Mouse (Mus musculus): ENCODE results near the gene Fut8. TPM values are rescaled to one million over a fixed set of nuclear protein-coding genes. Genes with fewer than 3 reads are reported as not detected.

Gene Fut8
- polyA plus RNA-seq, 1 experiment from 2014 or later: 49.3 TPM

GRCm38 (mm10) chr12:77203136-77203535 lies 34.8 kb upstream of the Fut8 start:
- Histone ChIP-seq H3K4me2 (no peak overlapping the region), H3K4me1 (replicated peaks) (no peaks in the 10 kb centered on the region), H3K36me3 (no peaks in the 10 kb centered on the region), H3K9me3 (no peaks in the 10 kb centered on the region), H3K27me3 (no peaks in the 10 kb centered on the region), H3K4me3 (no peak overlapping the region), H3K27ac (no peak overlapping the region), H3K9ac (no peak overlapping the region)
- ATAC-seq (ENCODE audit: low FRiP score): no peak
- 93% methylated on average over 4 of the region's 4 CpGs for WGBS

GRCm38 (mm10) chr12:77206852-77207251 lies 31.1 kb upstream of the Fut8 start:
- Histone ChIP-seq H3K27ac (no peak overlapping the region), H3K36me3 (no peaks in the 10 kb centered on the region), H3K9me3 (no peaks in the 10 kb centered on the region), H3K27me3 (no peaks in the 10 kb centered on the region), H3K9ac (no peak overlapping the region), H3K4me1 (replicated peaks) (no peaks in the 10 kb centered on the region), H3K4me3 (no peak overlapping the region), H3K4me2 (no peak overlapping the region)
- ATAC-seq (ENCODE audit: low FRiP score): no peak
- 91% methylated on average over 5 of the region's 5 CpGs for WGBS

- H3K4me1 ChIP-seq (replicated peaks): no peaks in the 10 kb centered on the region
- H3K4me2 ChIP-seq: no peak overlapping the region
- ATAC-seq (ENCODE audit: low FRiP score): no peak
- no peak overlapping the region for H3K27ac ChIP-seq
- no peak overlapping the region for H3K9ac ChIP-seq
- no peak overlapping the region for H3K4me3 ChIP-seq
- H3K9me3 ChIP-seq: no peaks in the 10 kb centered on the region
- H3K27me3 ChIP-seq: no peaks in the 10 kb centered on the region
- WGBS: 99% methylated on average over 2 of the region's 2 CpGs
- no peaks in the 10 kb centered on the region for H3K36me3 ChIP-seq
These were observed 29.9 kb upstream of the Fut8 start for GRCm38 (mm10) chr12:77208056-77208455.

- H3K9ac ChIP-seq: no peak overlapping the region
- no peak overlapping the region for H3K27ac ChIP-seq
- WGBS: 81% methylated on average over 5 of the region's 5 CpGs
- no peaks in the 10 kb centered on the region for H3K27me3 ChIP-seq
- no peaks in the 10 kb centered on the region for H3K4me1 ChIP-seq (replicated peaks)
- H3K4me3 ChIP-seq: no peak overlapping the region
- H3K36me3 ChIP-seq: no peaks in the 10 kb centered on the region
- H3K4me2 ChIP-seq: no peak overlapping the region
- ATAC-seq (ENCODE audit: low FRiP score): no peak
- no peaks in the 10 kb centered on the region for H3K9me3 ChIP-seq
These were observed 29.2 kb upstream of the Fut8 start for GRCm38 (mm10) chr12:77208576-77209180.

- ATAC-seq (ENCODE audit: low FRiP score): no peak
- no peaks in the 10 kb centered on the region for H3K27me3 ChIP-seq
- 92% methylated on average over 7 of the region's 7 CpGs for WGBS
- H3K27ac ChIP-seq: no peak overlapping the region
- no peak overlapping the region for H3K4me2 ChIP-seq
- no peaks in the 10 kb centered on the region for H3K9me3 ChIP-seq
- no peaks in the 10 kb centered on the region for H3K36me3 ChIP-seq
- H3K9ac ChIP-seq: no peak overlapping the region
- H3K4me3 ChIP-seq: no peak overlapping the region
- no peaks in the 10 kb centered on the region for H3K4me1 ChIP-seq (replicated peaks)
These were observed 26.2 kb upstream of the Fut8 start for GRCm38 (mm10) chr12:77211695-77212208.

- WGBS: 87% methylated on average over 6 of the region's 6 CpGs
- no peak overlapping the region for H3K4me3 ChIP-seq
- ATAC-seq (ENCODE audit: low FRiP score): no peak
- no peaks in the 10 kb centered on the region for H3K4me1 ChIP-seq (replicated peaks)
- no peaks in the 10 kb centered on the region for H3K27me3 ChIP-seq
- no peak overlapping the region for H3K27ac ChIP-seq
- no peak overlapping the region for H3K9ac ChIP-seq
- H3K36me3 ChIP-seq: no peaks in the 10 kb centered on the region
- H3K4me2 ChIP-seq: no peak overlapping the region
- no peaks in the 10 kb centered on the region for H3K9me3 ChIP-seq
These were observed 23.9 kb upstream of the Fut8 start for GRCm38 (mm10) chr12:77213896-77214564.

GRCm38 (mm10) chr12:77214565-77214909 lies 23.4 kb upstream of the Fut8 start:
- no peaks in the 10 kb centered on the region for H3K36me3 ChIP-seq
- H3K4me3 ChIP-seq: no peak overlapping the region
- H3K9ac ChIP-seq: no peak overlapping the region
- no peaks in the 10 kb centered on the region for H3K4me1 ChIP-seq (replicated peaks)
- 89% methylated on average over 3 of the region's 3 CpGs for WGBS
- H3K9me3 ChIP-seq: no peaks in the 10 kb centered on the region
- no peak for ATAC-seq (ENCODE audit: low FRiP score)
- H3K27me3 ChIP-seq: no peaks in the 10 kb centered on the region
- no peak overlapping the region for H3K4me2 ChIP-seq
- no peak overlapping the region for H3K27ac ChIP-seq

DNA sequence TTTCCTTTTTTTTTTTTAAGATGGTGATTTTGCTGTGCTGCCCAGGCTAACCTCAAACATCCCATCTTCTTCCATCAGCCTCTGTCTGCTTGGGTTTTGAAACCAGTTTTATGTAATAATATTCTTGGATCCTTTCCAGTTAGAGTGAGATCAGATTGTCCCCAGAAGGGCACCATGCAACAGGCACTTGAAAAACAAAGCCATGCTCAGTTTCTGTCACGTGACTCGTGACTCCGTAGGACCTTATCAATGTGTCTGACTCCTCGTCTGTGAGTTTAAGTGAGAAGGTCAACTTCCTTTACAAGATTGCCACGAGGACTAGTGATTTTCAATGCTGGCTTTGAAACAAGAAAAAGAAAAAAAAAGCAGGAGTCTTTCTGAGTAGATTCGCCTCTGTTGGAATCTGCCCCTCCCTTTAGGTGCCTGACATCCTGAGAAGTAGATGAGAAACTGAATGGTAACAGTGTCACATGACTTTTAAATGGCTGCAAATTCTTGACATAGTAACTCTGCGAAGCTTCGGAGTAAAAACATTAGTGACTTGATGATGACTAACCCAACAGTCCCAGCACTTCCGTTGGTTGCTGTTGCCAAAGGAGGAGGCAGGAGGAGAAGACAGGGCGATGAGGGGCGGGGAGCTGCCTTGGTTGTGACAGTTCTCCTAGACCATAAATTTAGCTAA lies 21.3 kb upstream of the Fut8 start:
- no peak overlapping the region for H3K9ac ChIP-seq
- 74% methylated on average over 11 of the region's 11 CpGs for WGBS
- no peaks in the 10 kb centered on the region for H3K9me3 ChIP-seq
- H3K27me3 ChIP-seq: no peaks in the 10 kb centered on the region
- no peak overlapping the region for H3K4me3 ChIP-seq
- no peak for ATAC-seq (ENCODE audit: low FRiP score)
- H3K4me2 ChIP-seq: no peak overlapping the region
- H3K36me3 ChIP-seq: no peaks in the 10 kb centered on the region
- no peak overlapping the region for H3K27ac ChIP-seq
- no peaks in the 10 kb centered on the region for H3K4me1 ChIP-seq (replicated peaks)

- WGBS: 81% methylated on average over 5 of the region's 5 CpGs
These were observed 17.3 kb upstream of the Fut8 start for GRCm38 (mm10) chr12:77220616-77221015.

GRCm38 (mm10) chr12:77222272-77222874 lies 15.6 kb upstream of the Fut8 start:
- Histone ChIP-seq H3K4me3 (no peak overlapping the region), H3K9me3 (no peaks in the 10 kb centered on the region), H3K36me3 (no peaks in the 10 kb centered on the region), H3K27ac (no peak overlapping the region), H3K9ac (no peak overlapping the region), H3K4me1 (replicated peaks) (no peaks in the 10 kb centered on the region), H3K27me3 (no peaks in the 10 kb centered on the region), H3K4me2 (no peak overlapping the region)
- 90% methylated on average over 6 of the region's 6 CpGs for WGBS
- ATAC-seq (ENCODE audit: low FRiP score): no peak

More at GRCm38 (mm10) chr12:77220616-77221015, 17.3 kb upstream of the Fut8 start:
- Histone ChIP-seq H3K27ac (no peak overlapping the region), H3K36me3 (no peaks in the 10 kb centered on the region), H3K9ac (no peak overlapping the region), H3K4me3 (no peak overlapping the region), H3K4me2 (no peak overlapping the region), H3K4me1 (replicated peaks) (no peaks in the 10 kb centered on the region), H3K27me3 (no peaks in the 10 kb centered on the region), H3K9me3 (no peaks in the 10 kb centered on the region)
- no peak for ATAC-seq (ENCODE audit: low FRiP score)

GRCm38 (mm10) chr12:77223595-77223994 lies 14.3 kb upstream of the Fut8 start:
- Histone ChIP-seq H3K4me3 (no peak overlapping the region), H3K27ac (no peak overlapping the region), H3K9me3 (no peaks in the 10 kb centered on the region), H3K9ac (no peak overlapping the region), H3K4me1 (replicated peaks) (no peaks in the 10 kb centered on the region), H3K36me3 (no peaks in the 10 kb centered on the region), H3K27me3 (no peaks in the 10 kb centered on the region), H3K4me2 (no peak overlapping the region)
- 94% methylated on average over 3 of the region's 3 CpGs for WGBS
- ATAC-seq (ENCODE audit: low FRiP score): no peak

DNA sequence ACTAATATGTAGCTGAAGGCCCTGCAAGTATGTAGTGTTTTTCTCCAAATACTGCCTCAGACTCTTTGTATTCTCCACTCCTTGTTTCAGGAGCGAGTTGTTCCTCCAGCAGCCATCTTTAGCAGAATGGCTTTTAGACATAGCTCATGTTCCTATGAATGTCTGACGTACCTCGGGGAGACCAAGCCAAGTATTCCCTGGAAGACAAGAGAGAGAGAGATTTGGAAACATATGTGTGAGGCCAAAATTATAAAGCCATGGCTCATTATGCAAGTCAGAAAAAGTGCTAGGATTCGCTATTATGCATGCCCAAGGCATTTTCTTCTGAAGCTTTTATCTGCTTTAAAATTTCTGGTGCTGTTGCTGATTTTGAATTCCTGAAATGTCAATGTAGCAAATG lies 13.8 kb upstream of the Fut8 start:
- no peak overlapping the region for H3K4me3 ChIP-seq
- H3K9me3 ChIP-seq: no peaks in the 10 kb centered on the region
- 87% methylated on average over 4 of the region's 4 CpGs for WGBS
- no peak overlapping the region for H3K9ac ChIP-seq
- no peak for ATAC-seq (ENCODE audit: low FRiP score)
- no peaks in the 10 kb centered on the region for H3K4me1 ChIP-seq (replicated peaks)
- no peak overlapping the region for H3K4me2 ChIP-seq
- H3K27ac ChIP-seq: no peak overlapping the region
- no peaks in the 10 kb centered on the region for H3K36me3 ChIP-seq
- no peaks in the 10 kb centered on the region for H3K27me3 ChIP-seq

Measured in hindbrain, embryonic 13.5 days (tissue).